Mouse (Mus musculus): ENCODE data around the gene Scfd1. TPM values are rescaled to one million over a fixed set of nuclear protein-coding genes. Genes with fewer than 3 reads are reported as not detected.

Gene Scfd1
- polyA plus RNA-seq (2015; fragmentation: Nextera tagmentation; extraction: Ambion mirVana): 65.5 and 66.0 TPM in 2 replicates

GRCm38 (mm10) chr12:51377003-51377887 is at the start of gene Scfd1:
Scfd1 (plus strand) TSS chr12:51377510.
- DNase-seq (ENCODE audit: low spot score): peak; percentile 95

GRCm38 (mm10) chr12:51337014-51337413 is 40.3 kb upstream of the Scfd1 start:
- no peak for DNase-seq (ENCODE audit: low spot score)

- no peak for DNase-seq (ENCODE audit: low spot score)
Measured at GRCm38 (mm10) chr12:51346121-51346520, 31.2 kb upstream of the Scfd1 start.

- peak; percentile 85 for DNase-seq (ENCODE audit: low spot score)
Measured at GRCm38 (mm10) chr12:51347988-51348697, 29.2 kb upstream of the Scfd1 start, which contains the start of gene G2e3. G2e3 (plus strand) TSS chr12:51348061.

- no peak for DNase-seq (ENCODE audit: low spot score)
Measured at GRCm38 (mm10) chr12:51348698-51348998, 28.7 kb upstream of the Scfd1 start.

GRCm38 (mm10) chr12:51355296-51355695 is 22.0 kb upstream of the Scfd1 start:
- no peak for DNase-seq (ENCODE audit: low spot score)

GRCm38 (mm10) chr12:51361294-51361693 is 16.0 kb upstream of the Scfd1 start:
- no peak for DNase-seq (ENCODE audit: low spot score)

GRCm38 (mm10) chr12:51362898-51363297 is 14.4 kb upstream of the Scfd1 start:
- no peak for DNase-seq (ENCODE audit: low spot score)

GRCm38 (mm10) chr12:51368504-51368903 is 8.8 kb upstream of the Scfd1 start:
- DNase-seq (ENCODE audit: low spot score): no peak

- no peak for DNase-seq (ENCODE audit: low spot score)
Measured at GRCm38 (mm10) chr12:51377888-51378190, 529 bp downstream of the Scfd1 start.

- no peak for DNase-seq (ENCODE audit: low spot score)
Measured at GRCm38 (mm10) chr12:51399871-51400270, 22.6 kb downstream of the Scfd1 start.

GRCm38 (mm10) chr12:51402060-51402698 is 24.9 kb downstream of the Scfd1 start:
- DNase-seq (ENCODE audit: low spot score): peak; percentile 15

GRCm38 (mm10) chr12:51403987-51404586 is 26.8 kb downstream of the Scfd1 start:
- DNase-seq (ENCODE audit: low spot score): peak; percentile 4

- DNase-seq (ENCODE audit: low spot score): no peak
Measured at GRCm38 (mm10) chr12:51411362-51411761, 34.1 kb downstream of the Scfd1 start.

GRCm38 (mm10) chr12:51437541-51437940 is 60.2 kb downstream of the Scfd1 start:
- DNase-seq (ENCODE audit: low spot score): no peak

- no peak for DNase-seq (ENCODE audit: low spot score)
Measured at GRCm38 (mm10) chr12:51438311-51438710, 61.0 kb downstream of the Scfd1 start.

- no peak for DNase-seq (ENCODE audit: low spot score)
Measured at GRCm38 (mm10) chr12:51449303-51449702, 72.0 kb downstream of the Scfd1 start.

GRCm38 (mm10) chr12:51470881-51471280 is 93.6 kb downstream of the Scfd1 start:
- no peak for DNase-seq (ENCODE audit: low spot score)

- DNase-seq (ENCODE audit: low spot score): no peak
Measured at GRCm38 (mm10) chr12:51481246-51481645, 103.9 kb downstream of the Scfd1 start.

GRCm38 (mm10) chr12:51492040-51492439 is 114.7 kb downstream of the Scfd1 start:
- no peak for DNase-seq (ENCODE audit: low spot score)

GRCm38 (mm10) chr12:51493476-51493875 is 116.2 kb downstream of the Scfd1 start:
- DNase-seq (ENCODE audit: low spot score): no peak

GRCm38 (mm10) chr12:51494641-51495040 is 117.3 kb downstream of the Scfd1 start:
- no peak for DNase-seq (ENCODE audit: low spot score)
